Mouse (Mus musculus): Measurements from ENCODE around the gene Efna5. TPM values are rescaled to one million over a fixed set of nuclear protein-coding genes. Genes with fewer than 3 reads are reported as not detected.

Efna5 gene
- polyA plus RNA-seq, 1 experiment from 2014 or later, result 70.3 TPM

- H3K4me2 ChIP-seq (ENCODE audit: low read depth, low read length), result peak overlapping the region; percentile 10; the same call in 1 of the 2 replicates
- H3K9me3 ChIP-seq (replicated peaks; ENCODE audit: control insufficient read depth, low read length), result no peaks in the 10 kb centered on the region
- no peaks in the 10 kb centered on the region for H3K36me3 ChIP-seq (replicated peaks; ENCODE audit: control insufficient read depth, insufficient read depth, low read depth, low read length)
- no peak overlapping the region for H3K9ac ChIP-seq (replicated peaks; ENCODE audit: low read length)
- H3K4me3 ChIP-seq (ENCODE audit: low read depth, low read length), result no peak overlapping the region
- H3K4me1 ChIP-seq (ENCODE audit: control insufficient read depth, insufficient read depth, low read length), result peaks cover 3% of the 10 kb centered on the region; the same call in 1 of the 2 replicates
- H3K27ac ChIP-seq (replicated peaks; ENCODE audit: low read depth, low read length), result no peak overlapping the region
- no peak; the same call in 1 of the 2 replicates for ATAC-seq (replicated peaks; ENCODE audit: insufficient number of reproducible peaks, low FRiP score, low TSS enrichment, low read depth)
- no peaks in the 10 kb centered on the region for H3K27me3 ChIP-seq (ENCODE audit: control insufficient read depth, insufficient read depth, low read length)
- WGBS, result 18% methylated on average over 27 of the region's 27 CpGs
- DNase-seq (ENCODE audit: low spot score), result peak; percentile 68
Measured at GRCm38 (mm10) chr17:62784274-62785171, 96.6 kb downstream of the Efna5 start.

GRCm38 (mm10) chr17:62783524-62784273 lies 97.4 kb downstream of the Efna5 start:
- no peak overlapping the region for H3K27ac ChIP-seq (replicated peaks; ENCODE audit: low read depth, low read length)
- H3K27me3 ChIP-seq (ENCODE audit: control insufficient read depth, insufficient read depth, low read length), result no peaks in the 10 kb centered on the region
- peak; percentile 72 for ATAC-seq (replicated peaks; ENCODE audit: insufficient number of reproducible peaks, low FRiP score, low TSS enrichment, low read depth)
- no peaks in the 10 kb centered on the region for H3K9me3 ChIP-seq (replicated peaks; ENCODE audit: control insufficient read depth, low read length)
- no peak overlapping the region for H3K9ac ChIP-seq (replicated peaks; ENCODE audit: low read length)
- H3K4me2 ChIP-seq (ENCODE audit: low read depth, low read length), result peak overlapping the region; percentile 10; the same call in 1 of the 2 replicates
- DNase-seq (ENCODE audit: low spot score), result peak; percentile 89
- H3K36me3 ChIP-seq (replicated peaks; ENCODE audit: control insufficient read depth, insufficient read depth, low read depth, low read length), result no peaks in the 10 kb centered on the region
- 15% methylated on average over 13 of the region's 13 CpGs for WGBS
- H3K4me1 ChIP-seq (ENCODE audit: control insufficient read depth, insufficient read depth, low read length), result peaks cover 3% of the 10 kb centered on the region; the same call in 1 of the 2 replicates
- no peak overlapping the region for H3K4me3 ChIP-seq (ENCODE audit: low read depth, low read length)

GRCm38 (mm10) chr17:62782826-62783404 lies 98.2 kb downstream of the Efna5 start:
- no peak overlapping the region for H3K4me3 ChIP-seq (ENCODE audit: low read depth, low read length)
- peaks cover 3% of the 10 kb centered on the region; the same call in 1 of the 2 replicates for H3K4me1 ChIP-seq (ENCODE audit: control insufficient read depth, insufficient read depth, low read length)
- no peak overlapping the region for H3K27ac ChIP-seq (replicated peaks; ENCODE audit: low read depth, low read length)
- H3K27me3 ChIP-seq (ENCODE audit: control insufficient read depth, insufficient read depth, low read length), result no peaks in the 10 kb centered on the region
- no peak for ATAC-seq (replicated peaks; ENCODE audit: insufficient number of reproducible peaks, low FRiP score, low TSS enrichment, low read depth)
- WGBS, result 63% methylated on average over 13 of the region's 13 CpGs
- H3K9ac ChIP-seq (replicated peaks; ENCODE audit: low read length), result no peak overlapping the region
- no peak overlapping the region for H3K4me2 ChIP-seq (ENCODE audit: low read depth, low read length)
- H3K9me3 ChIP-seq (replicated peaks; ENCODE audit: control insufficient read depth, low read length), result no peaks in the 10 kb centered on the region
- DNase-seq (ENCODE audit: low spot score), result no peak
- no peaks in the 10 kb centered on the region for H3K36me3 ChIP-seq (replicated peaks; ENCODE audit: control insufficient read depth, insufficient read depth, low read depth, low read length)

- H3K27ac ChIP-seq (replicated peaks; ENCODE audit: low read depth, low read length), result no peak overlapping the region
- no peak for DNase-seq (ENCODE audit: low spot score)
- no peaks in the 10 kb centered on the region for H3K9me3 ChIP-seq (replicated peaks; ENCODE audit: control insufficient read depth, low read length)
- 71% methylated on average over 6 of the region's 6 CpGs for WGBS
- H3K36me3 ChIP-seq (replicated peaks; ENCODE audit: control insufficient read depth, insufficient read depth, low read depth, low read length), result no peaks in the 10 kb centered on the region
- ATAC-seq (replicated peaks; ENCODE audit: insufficient number of reproducible peaks, low FRiP score, low TSS enrichment, low read depth), result no peak
- H3K9ac ChIP-seq (replicated peaks; ENCODE audit: low read length), result no peak overlapping the region
- peaks cover 3% of the 10 kb centered on the region; the same call in 1 of the 2 replicates for H3K4me1 ChIP-seq (ENCODE audit: control insufficient read depth, insufficient read depth, low read length)
- H3K27me3 ChIP-seq (ENCODE audit: control insufficient read depth, insufficient read depth, low read length), result no peaks in the 10 kb centered on the region
- H3K4me3 ChIP-seq (ENCODE audit: low read depth, low read length), result no peak overlapping the region
- no peak overlapping the region for H3K4me2 ChIP-seq (ENCODE audit: low read depth, low read length)
Measured at GRCm38 (mm10) chr17:62781120-62781519, 100.0 kb downstream of the Efna5 start.

- ATAC-seq (replicated peaks; ENCODE audit: insufficient number of reproducible peaks, low FRiP score, low TSS enrichment, low read depth) (no peak), DNase-seq (ENCODE audit: low spot score) (no peak)
- Histone ChIP-seq H3K27ac (replicated peaks; ENCODE audit: low read depth, low read length) (no peak overlapping the region), H3K9me3 (replicated peaks; ENCODE audit: control insufficient read depth, low read length) (no peaks in the 10 kb centered on the region), H3K4me2 (ENCODE audit: low read depth, low read length) (no peak overlapping the region), H3K27me3 (ENCODE audit: control insufficient read depth, insufficient read depth, low read length) (no peaks in the 10 kb centered on the region), H3K36me3 (replicated peaks; ENCODE audit: control insufficient read depth, insufficient read depth, low read depth, low read length) (no peaks in the 10 kb centered on the region), H3K4me3 (ENCODE audit: low read depth, low read length) (no peak overlapping the region), H3K9ac (replicated peaks; ENCODE audit: low read length) (no peak overlapping the region), H3K4me1 (ENCODE audit: control insufficient read depth, insufficient read depth, low read length) (no peaks in the 10 kb centered on the region)
- WGBS, result 41% methylated on average over 10 of the region's 10 CpGs
Measured at GRCm38 (mm10) chr17:62777858-62778564, 103.1 kb downstream of the Efna5 start.

- Histone ChIP-seq H3K27ac (replicated peaks; ENCODE audit: low read depth, low read length) (no peak overlapping the region), H3K9me3 (replicated peaks; ENCODE audit: control insufficient read depth, low read length) (no peaks in the 10 kb centered on the region), H3K4me2 (ENCODE audit: low read depth, low read length) (no peak overlapping the region), H3K4me1 (ENCODE audit: control insufficient read depth, insufficient read depth, low read length) (no peaks in the 10 kb centered on the region), H3K36me3 (replicated peaks; ENCODE audit: control insufficient read depth, insufficient read depth, low read depth, low read length) (no peaks in the 10 kb centered on the region), H3K9ac (replicated peaks; ENCODE audit: low read length) (no peak overlapping the region), H3K27me3 (ENCODE audit: control insufficient read depth, insufficient read depth, low read length) (no peaks in the 10 kb centered on the region), H3K4me3 (ENCODE audit: low read depth, low read length) (no peak overlapping the region)
- DNase-seq (ENCODE audit: low spot score), result no peak
- WGBS, result 84% methylated on average over 3 of the region's 3 CpGs
- ATAC-seq (replicated peaks; ENCODE audit: insufficient number of reproducible peaks, low FRiP score, low TSS enrichment, low read depth), result no peak
Measured at GRCm38 (mm10) chr17:62776710-62777109, 104.4 kb downstream of the Efna5 start.

- ATAC-seq (replicated peaks; ENCODE audit: insufficient number of reproducible peaks, low FRiP score, low TSS enrichment, low read depth) (no peak), DNase-seq (ENCODE audit: low spot score) (no peak)
- Histone ChIP-seq H3K9me3 (replicated peaks; ENCODE audit: control insufficient read depth, low read length) (no peaks in the 10 kb centered on the region), H3K4me3 (ENCODE audit: low read depth, low read length) (no peak overlapping the region), H3K4me2 (ENCODE audit: low read depth, low read length) (no peak overlapping the region), H3K9ac (replicated peaks; ENCODE audit: low read length) (no peak overlapping the region), H3K27me3 (ENCODE audit: control insufficient read depth, insufficient read depth, low read length) (no peaks in the 10 kb centered on the region), H3K27ac (replicated peaks; ENCODE audit: low read depth, low read length) (no peak overlapping the region), H3K36me3 (replicated peaks; ENCODE audit: control insufficient read depth, insufficient read depth, low read depth, low read length) (no peaks in the 10 kb centered on the region), H3K4me1 (ENCODE audit: control insufficient read depth, insufficient read depth, low read length) (no peaks in the 10 kb centered on the region)
- 38% methylated on average over 2 of the region's 2 CpGs for WGBS
Measured at GRCm38 (mm10) chr17:62775976-62776375, 105.1 kb downstream of the Efna5 start.
